Mouse (Mus musculus) C3H10T1/2 (cell line): Measurements from ENCODE around the gene Slf2. TPM values are rescaled to one million over a fixed set of nuclear protein-coding genes. Genes with fewer than 3 reads are reported as not detected.

Source experiments
- polyA plus RNA-seq, 2 experiments: library from polyadenylated mRNA; unstranded; fragments of >200 nt; fragmentation: generic; extraction: Trizol; gene quantifications; one replicate each; pipeline ENCODE4 v1.2.1; 2012; ENCODE audit warnings: missing spikeins in 2 of 2

The Slf2 gene
- 1 to 10 TPM in 1 of 2 experiments, under 1 TPM in 1; 0.73 to 4.4 TPM for polyA plus RNA-seq

DNA sequence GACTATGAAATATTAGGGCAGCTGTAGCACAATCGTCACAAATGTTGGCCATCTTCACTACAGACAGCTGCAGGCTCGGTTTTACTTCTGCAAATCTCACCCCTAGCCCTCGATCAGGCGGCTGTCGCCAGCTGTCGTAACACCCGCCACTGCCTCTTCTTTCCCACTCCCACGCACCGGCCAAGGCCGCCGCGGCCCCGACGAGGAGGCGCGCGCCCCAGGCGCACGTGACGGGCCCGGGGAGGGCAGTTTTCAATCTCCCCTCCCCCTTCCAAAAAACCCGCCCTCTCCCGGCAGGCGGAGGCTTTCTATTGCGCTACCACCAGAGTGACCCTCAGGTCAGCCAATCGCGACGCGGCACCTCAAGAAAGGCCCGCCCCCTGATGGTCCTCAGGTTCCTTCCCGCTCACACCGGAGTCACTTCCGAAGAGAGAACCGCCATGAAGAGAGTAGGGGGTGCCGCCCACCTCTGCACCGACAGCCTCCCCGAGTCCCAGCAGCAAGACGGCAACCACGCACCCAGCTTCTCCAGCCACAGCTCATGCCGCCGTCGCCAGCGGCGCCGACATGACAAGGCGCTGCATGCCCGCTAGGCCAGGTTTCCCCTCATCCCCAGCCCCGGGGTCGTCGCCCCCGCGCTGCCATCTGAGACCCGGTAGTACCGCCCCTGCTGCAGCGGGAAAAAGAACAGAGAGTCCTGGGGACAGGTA, at the start of gene Slf2:
TSS of gene Slf2 (plus strand) at position 408 of the 710 bp plus-strand sequence.

DNA sequence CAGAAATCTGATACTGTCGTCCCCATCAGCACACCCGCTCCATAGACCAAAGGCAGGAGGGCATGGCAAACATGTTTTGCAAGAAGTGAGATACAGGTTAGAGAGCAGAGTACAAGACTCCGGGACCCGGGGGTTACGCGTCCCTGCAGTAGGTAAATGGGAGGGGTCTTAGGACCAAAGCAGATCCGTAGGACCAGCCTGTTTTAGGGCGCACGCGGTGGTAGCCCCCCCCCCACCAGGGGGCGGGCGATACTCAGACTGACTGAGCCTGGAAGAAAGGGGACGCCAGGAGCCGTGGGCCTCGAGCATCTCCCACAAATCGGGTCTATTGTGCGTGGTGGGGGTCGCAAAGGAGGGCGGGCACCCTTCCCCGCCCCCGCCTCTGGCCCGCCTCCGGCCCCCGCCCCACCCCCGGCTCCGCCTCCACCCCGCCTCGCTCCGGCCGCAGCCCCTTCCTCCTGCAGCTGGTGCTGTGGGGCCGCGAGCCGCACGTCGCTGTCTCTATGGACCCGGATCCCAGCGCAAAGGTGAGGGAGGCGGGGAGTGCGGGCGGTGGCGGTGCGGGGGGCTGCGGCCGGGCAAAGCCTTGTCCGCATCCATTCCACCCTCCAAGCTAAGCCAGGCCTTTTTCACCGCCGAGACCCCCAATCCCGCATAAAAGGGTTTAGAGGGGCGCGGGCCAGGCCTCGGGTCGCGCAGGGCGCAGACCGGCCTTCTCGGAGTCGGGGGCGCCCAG, 58.0 kb downstream of the Slf2 start, which contains the start of gene Sema4g:
TSS of gene Sema4g (plus strand) at position 271 of the 736 bp plus-strand sequence.

DNA sequence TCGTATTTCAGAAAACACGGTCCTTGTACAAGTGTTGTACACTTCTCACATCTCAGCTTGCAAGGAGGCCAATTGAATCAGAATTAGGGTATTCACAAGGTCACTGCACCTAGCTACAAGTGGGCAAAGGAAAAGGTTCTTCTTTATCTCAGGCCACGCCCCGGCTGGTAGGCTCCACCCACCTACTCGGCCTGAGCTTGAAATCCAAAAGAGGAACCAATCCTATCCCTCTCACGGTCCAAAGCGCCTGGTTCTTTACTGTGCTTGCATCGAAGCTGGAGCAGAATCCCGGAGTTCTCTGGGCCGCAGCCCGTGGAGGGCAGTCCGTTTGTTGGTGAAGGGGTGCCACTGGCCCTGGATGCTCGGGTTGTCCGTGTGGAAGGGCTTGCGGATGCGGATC, 74.5 kb downstream of the Slf2 start, which contains the start of gene Twnk:
TSS of gene Twnk (plus strand) at position 220 of the 400 bp plus-strand sequence.

DNA sequence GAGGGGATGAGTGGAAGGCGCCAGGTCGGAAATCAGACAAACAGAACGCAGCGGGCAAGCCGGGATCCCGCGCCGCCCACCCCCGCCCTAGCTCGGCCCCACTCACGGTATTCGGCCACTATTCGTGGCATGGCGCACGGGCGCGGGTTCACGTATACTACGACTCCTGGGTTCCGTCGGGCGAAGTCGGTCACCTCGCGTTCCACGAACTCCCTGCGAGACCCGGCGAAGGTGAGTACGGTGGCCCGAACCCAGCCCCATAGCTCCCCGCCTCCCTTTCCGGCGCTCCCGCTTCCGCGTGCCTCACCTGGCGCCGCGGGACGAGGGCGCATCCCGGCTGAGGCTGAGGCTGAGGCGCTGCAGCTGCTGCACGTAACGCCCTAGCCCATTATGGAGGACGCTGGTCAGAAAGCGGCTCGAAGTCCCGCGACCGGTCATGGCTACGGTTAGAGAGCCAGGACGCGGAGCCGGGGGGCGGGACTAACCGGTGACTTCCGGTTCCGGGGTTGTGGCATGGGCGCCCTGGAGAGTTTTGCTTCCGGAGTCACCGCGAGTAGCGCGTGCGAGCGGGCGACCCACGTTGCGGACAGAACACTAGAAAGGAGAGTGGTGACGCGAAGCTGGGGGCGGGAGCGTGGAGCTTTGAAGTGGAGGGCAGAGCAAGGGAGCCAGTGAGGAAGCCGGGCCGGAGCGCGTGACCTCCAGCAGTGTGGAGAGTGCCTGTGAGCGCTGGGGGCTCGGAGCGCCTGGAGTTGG, 75.2 kb downstream of the Slf2 start, which contains the start of gene Mrpl43:
TSS of gene Mrpl43 (minus strand) at position 486 of the 756 bp plus-strand sequence.

DNA sequence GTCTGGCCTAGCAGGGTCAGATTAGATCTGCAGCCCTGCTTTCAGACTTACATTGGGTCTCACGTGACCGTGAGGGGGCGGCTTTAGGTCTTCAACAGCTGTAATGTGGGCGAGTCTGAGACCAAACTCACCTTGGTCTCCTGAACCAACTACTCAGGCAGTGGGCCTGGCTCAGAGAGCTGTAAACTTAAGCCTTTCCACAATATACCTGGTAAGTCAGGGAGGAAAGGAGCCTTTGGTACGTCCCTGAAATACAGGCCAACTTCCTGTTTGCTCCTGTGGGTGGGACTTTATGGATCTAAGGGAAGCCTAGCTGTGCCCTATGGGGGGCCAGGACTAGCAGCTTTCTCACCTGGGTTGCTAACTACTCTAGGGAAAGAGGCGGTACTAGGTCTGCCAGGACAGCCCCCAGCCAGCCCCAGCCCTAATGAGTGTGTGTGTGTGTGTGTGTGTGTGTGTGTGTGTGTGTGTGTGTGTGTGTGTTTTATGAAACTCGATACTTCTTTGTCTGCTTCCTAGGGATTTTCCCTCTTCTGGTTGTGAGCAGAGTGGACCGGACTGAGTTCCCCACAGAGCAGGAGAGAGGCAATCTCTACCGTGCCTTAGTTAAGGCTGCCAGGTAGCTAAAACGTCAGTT, 83.5 kb downstream of the Slf2 start, which contains the start of gene Lzts2:
TSS of gene Lzts2 (plus strand) at position 80 of the 637 bp plus-strand sequence.

Other genes starting within 250 kb of the Slf2 start
- gene Pax2, start 175.1 kb upstream of the Slf2 start, polyA plus RNA-seq, result under 1 TPM; 0.04 to 0.06 TPM
- gene Sema4g, start 58.0 kb downstream of the Slf2 start, polyA plus RNA-seq, result under 1 TPM; 0.09 to 0.55 TPM
- gene Twnk, start 74.5 kb downstream of the Slf2 start, polyA plus RNA-seq, result 1 to 10 TPM; 5.2 to 9.2 TPM
- gene Mrpl43, start 75.3 kb downstream of the Slf2 start, polyA plus RNA-seq, result 10 to 100 TPM; 68.5 to 78.7 TPM
- gene Lzts2, start 83.3 kb downstream of the Slf2 start, polyA plus RNA-seq, result 100 to 1,000 TPM in 1 of 2 experiments, 10 to 100 TPM in 1; 71.8 to 120 TPM
- 1 to 10 TPM in 1 of 2 experiments, under 1 TPM in 1; 0.27 to 1.1 TPM for gene Pdzd7, start 114.6 kb downstream of the Slf2 start, polyA plus RNA-seq
- gene Sfxn3, start 116.4 kb downstream of the Slf2 start, polyA plus RNA-seq, result 10 to 100 TPM; 31.7 to 76.2 TPM
- 10 to 100 TPM in 1 of 2 experiments, under 1 TPM in 1; 0.95 to 12.9 TPM for gene Kazald1, start 144.1 kb downstream of the Slf2 start, polyA plus RNA-seq
- not detected for gene Tlx1, start 219.5 kb downstream of the Slf2 start, polyA plus RNA-seq